Mouse (Mus musculus): ENCODE measurements around the gene Ccnd3. TPM values are rescaled to one million over a fixed set of nuclear protein-coding genes. Genes with fewer than 3 reads are reported as not detected.
"Not testable (repeated sequence)": the region's sequence is repeated elsewhere in the genome, so short reads cannot be mapped to it uniquely, and the experiment has no call there.

Ccnd3 gene
- polyA plus RNA-seq, 1 experiment from 2014 or later, result 394 TPM

DNA sequence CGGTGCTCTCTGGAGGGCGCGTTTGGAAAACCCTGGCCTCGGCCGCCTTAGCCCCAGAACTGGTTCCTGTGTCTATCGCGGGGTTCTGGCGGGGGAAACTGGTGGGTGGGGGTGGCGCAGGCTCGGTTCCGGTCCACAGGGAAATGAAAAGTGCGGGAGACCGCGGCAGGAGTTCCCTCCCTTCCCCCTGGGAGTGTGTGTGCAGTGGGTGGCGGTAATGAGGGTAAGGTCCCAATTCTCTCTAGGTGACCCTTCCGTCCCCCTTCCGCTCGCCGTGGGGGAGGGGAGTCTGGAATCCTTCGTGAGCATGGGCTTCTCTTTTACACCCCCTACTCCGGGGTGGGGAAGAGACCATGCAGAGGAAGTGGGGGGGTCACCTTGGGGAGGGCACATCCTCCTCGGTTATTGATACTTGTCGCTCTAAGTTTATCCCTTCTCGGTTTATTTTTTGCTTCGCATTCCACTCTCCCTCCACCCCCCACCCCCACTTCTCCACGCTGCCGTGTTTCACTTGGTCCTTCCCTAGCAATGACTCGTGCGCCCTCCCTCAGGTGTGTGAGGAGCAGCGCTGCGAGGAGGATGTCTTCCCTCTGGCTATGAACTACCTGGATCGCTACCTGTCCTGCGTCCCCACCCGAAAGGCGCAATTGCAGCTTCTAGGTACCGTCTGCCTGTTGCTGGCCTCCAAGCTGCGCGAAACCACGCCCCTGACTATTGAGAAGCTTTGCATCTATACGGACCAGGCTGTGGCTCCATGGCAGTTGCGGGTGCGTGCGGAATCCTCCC, 89.5 kb downstream of the Ccnd3 start:
- Histone ChIP-seq H3K36me3 (peaks cover 10% of the 10 kb centered on the region), H3K4me3 (replicated peaks) (peak overlapping the region; percentile 94), H3K4me2 (replicated peaks) (peak overlapping the region; percentile 79), H3K27ac (peak overlapping the region; percentile 96), H3K4me1 (replicated peaks) (peaks cover 31% of the 10 kb centered on the region), H3K27me3 (replicated peaks) (no peaks in the 10 kb centered on the region), H3K9ac (peak overlapping the region; percentile 89), H3K9me3 (no peaks in the 10 kb centered on the region)
- ATAC-seq, result peak; percentile 11; the same call in 1 of the 2 replicates
- under 1% methylated on average over 41 of the region's 43 CpGs for WGBS

GRCm38 (mm10) chr17:47594969-47595247, 90.1 kb downstream of the Ccnd3 start:
- Histone ChIP-seq H3K4me2 (replicated peaks) (peak overlapping the region; percentile 79), H3K4me1 (replicated peaks) (peaks cover 31% of the 10 kb centered on the region), H3K9me3 (no peaks in the 10 kb centered on the region), H3K4me3 (replicated peaks) (peak overlapping the region; percentile 94), H3K36me3 (peaks cover 10% of the 10 kb centered on the region), H3K27ac (peak overlapping the region; percentile 96), H3K27me3 (replicated peaks) (no peaks in the 10 kb centered on the region), H3K9ac (peak overlapping the region; percentile 89)
- 0% methylated on average over 9 of the region's 9 CpGs for WGBS
- ATAC-seq, result no peak

DNA sequence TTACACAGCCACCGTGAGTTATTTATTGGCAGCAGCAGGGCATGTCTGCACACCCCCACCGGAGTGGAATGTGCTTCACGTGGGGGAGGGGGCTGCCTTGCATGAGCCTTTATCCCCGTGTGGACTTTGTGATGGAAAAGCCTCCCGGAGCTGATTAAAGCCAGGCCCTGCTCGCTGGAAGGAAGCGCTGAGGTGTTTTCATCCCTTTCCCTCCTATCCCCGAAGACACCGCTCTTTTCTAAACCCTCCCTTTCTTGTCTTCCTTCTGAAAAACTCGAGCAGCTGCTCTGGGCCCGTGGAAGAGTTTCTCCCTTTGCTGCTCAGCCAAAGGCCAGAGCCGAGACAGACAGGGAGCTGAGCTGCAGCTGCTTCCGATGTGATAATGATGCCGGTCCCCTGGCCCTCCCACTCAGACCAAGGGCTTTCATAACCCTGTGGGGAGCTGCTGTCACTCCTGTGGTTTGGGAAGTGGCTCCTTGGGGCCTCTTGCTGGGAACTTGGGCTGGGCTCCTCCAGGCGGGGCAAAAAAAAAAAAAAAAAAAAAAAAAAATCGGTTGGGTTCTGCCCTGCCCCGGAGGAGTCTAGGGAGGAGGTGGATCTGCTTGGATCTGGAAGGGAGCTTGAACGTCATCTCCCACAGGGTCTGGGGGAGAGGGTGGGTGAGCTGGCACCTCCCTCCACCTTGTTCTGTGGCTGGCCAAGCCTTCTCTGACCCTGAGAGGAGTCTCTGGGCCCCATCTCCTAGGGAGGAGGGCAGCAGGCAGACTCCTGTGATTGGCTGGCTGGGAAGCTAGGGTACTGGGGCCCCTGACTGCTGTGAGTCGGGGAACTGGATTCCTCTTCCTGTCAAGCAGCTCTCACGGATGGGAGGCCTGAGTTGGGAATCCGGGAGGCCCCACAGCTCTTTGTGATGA, 90.7 kb downstream of the Ccnd3 start:
- H3K36me3 ChIP-seq, result peaks cover 10% of the 10 kb centered on the region
- H3K27ac ChIP-seq, result peak overlapping the region; percentile 96
- no peaks in the 10 kb centered on the region for H3K27me3 ChIP-seq (replicated peaks)
- ATAC-seq, result peak; percentile 86
- H3K9ac ChIP-seq, result peak overlapping the region; percentile 89
- WGBS, result under 1% methylated on average over 21 of the region's 21 CpGs
- peak overlapping the region; percentile 94 for H3K4me3 ChIP-seq (replicated peaks)
- peak overlapping the region; percentile 79 for H3K4me2 ChIP-seq (replicated peaks)
- H3K4me1 ChIP-seq (replicated peaks), result peaks cover 31% of the 10 kb centered on the region
- H3K9me3 ChIP-seq, result no peaks in the 10 kb centered on the region

GRCm38 (mm10) chr17:47596162-47596838, 91.4 kb downstream of the Ccnd3 start:
- no peak for ATAC-seq
- WGBS, result 20% methylated on average over 6 of the region's 6 CpGs

GRCm38 (mm10) chr17:47596839-47597164, 92.0 kb downstream of the Ccnd3 start:
- H3K4me1 ChIP-seq (replicated peaks), result peaks cover 32% of the 10 kb centered on the region
- H3K4me2 ChIP-seq (replicated peaks), result peak overlapping the region; percentile 79
- peaks cover 20% of the 10 kb centered on the region for H3K36me3 ChIP-seq
- H3K27me3 ChIP-seq (replicated peaks), result no peaks in the 10 kb centered on the region
- ATAC-seq, result no peak
- no peaks in the 10 kb centered on the region for H3K9me3 ChIP-seq
- H3K9ac ChIP-seq, result peak overlapping the region; percentile 89
- 47% methylated on average over 5 of the region's 5 CpGs for WGBS
- peak overlapping the region; percentile 94 for H3K4me3 ChIP-seq (replicated peaks)
- peak overlapping the region; percentile 96 for H3K27ac ChIP-seq

More at GRCm38 (mm10) chr17:47596162-47596838, 91.4 kb downstream of the Ccnd3 start:
- H3K4me2 ChIP-seq (replicated peaks), result peak overlapping the region; percentile 79
- peak overlapping the region; percentile 96 for H3K27ac ChIP-seq
- H3K27me3 ChIP-seq (replicated peaks), result no peaks in the 10 kb centered on the region
- peak overlapping the region; percentile 89 for H3K9ac ChIP-seq
- peaks cover 32% of the 10 kb centered on the region for H3K4me1 ChIP-seq (replicated peaks)
- H3K36me3 ChIP-seq, result peaks cover 15% of the 10 kb centered on the region
- H3K9me3 ChIP-seq, result no peaks in the 10 kb centered on the region
- peak overlapping the region; percentile 94 for H3K4me3 ChIP-seq (replicated peaks)

DNA sequence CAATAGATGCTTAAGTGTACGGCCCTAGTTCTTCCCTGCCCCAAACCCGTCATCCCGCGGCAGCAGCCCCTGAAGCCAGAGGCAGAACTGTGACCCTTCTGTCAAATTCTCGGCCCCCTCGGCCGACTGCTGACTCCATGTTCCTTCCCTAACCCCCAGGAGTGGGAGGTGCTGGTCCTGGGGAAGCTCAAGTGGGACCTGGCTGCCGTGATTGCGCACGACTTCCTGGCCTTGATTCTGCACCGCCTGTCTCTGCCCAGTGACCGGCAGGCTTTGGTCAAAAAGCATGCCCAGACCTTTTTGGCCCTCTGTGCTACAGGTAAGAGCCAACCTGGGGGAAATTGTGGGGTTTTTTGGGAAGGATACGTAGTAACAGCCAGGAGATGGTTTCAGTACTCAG, 92.4 kb downstream of the Ccnd3 start:
- peaks cover 32% of the 10 kb centered on the region for H3K4me1 ChIP-seq (replicated peaks)
- peak overlapping the region; percentile 89; the same call in 1 of the 2 replicates for H3K9ac ChIP-seq
- peak overlapping the region; percentile 94 for H3K4me3 ChIP-seq (replicated peaks)
- H3K27me3 ChIP-seq (replicated peaks), result no peaks in the 10 kb centered on the region
- peaks cover 22% of the 10 kb centered on the region for H3K36me3 ChIP-seq
- H3K9me3 ChIP-seq, result no peaks in the 10 kb centered on the region
- peak overlapping the region; percentile 79 for H3K4me2 ChIP-seq (replicated peaks)
- no peak for ATAC-seq
- H3K27ac ChIP-seq, result peak overlapping the region; percentile 96
- 46% methylated on average over 13 of the region's 13 CpGs for WGBS

DNA sequence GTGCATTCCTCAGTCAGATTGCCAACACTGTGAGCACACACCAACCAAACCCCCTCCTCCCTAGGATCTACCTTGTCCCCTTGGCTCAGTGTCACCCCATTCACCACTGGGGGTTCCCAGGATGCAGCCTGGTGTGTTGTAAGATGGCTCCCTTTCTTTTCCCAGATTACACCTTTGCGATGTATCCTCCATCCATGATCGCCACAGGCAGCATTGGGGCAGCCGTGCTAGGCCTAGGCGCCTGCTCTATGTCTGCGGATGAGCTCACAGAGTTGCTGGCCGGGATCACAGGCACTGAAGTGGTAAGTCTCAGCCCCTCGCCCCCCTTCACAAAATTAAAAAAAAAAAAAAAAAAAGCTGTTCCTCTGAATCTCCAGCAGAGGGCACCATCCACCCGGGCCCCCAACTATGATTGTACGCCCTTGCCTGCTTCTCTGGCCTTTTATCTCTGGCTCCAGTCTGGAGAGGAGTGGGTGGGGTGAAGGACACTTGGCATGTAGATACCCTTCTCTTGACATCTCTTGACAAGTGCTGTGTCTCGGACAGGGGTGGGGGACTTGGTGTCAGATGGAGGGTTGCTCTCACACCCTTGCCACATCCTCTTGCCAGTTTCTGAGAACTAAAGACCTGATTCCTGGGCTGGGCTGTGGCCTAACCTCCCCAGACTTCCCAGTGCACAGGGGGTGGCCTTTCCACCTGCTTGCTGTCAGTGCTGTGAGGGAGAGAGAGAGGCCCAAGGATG, 93.2 kb downstream of the Ccnd3 start:
- WGBS, result 19% methylated on average over 10 of the region's 10 CpGs
- Histone ChIP-seq H3K4me1 (replicated peaks) (peaks cover 27% of the 10 kb centered on the region), H3K9me3 (no peaks in the 10 kb centered on the region), H3K4me2 (replicated peaks) (peak overlapping the region; percentile 79), H3K9ac (peak overlapping the region; percentile 30; the same call in 1 of the 2 replicates), H3K27ac (peak overlapping the region; percentile 96), H3K4me3 (replicated peaks) (peak overlapping the region; percentile 94; the same call in 1 of the 2 replicates), H3K36me3 (peaks cover 27% of the 10 kb centered on the region), H3K27me3 (replicated peaks) (no peaks in the 10 kb centered on the region)
- no peak for ATAC-seq

DNA sequence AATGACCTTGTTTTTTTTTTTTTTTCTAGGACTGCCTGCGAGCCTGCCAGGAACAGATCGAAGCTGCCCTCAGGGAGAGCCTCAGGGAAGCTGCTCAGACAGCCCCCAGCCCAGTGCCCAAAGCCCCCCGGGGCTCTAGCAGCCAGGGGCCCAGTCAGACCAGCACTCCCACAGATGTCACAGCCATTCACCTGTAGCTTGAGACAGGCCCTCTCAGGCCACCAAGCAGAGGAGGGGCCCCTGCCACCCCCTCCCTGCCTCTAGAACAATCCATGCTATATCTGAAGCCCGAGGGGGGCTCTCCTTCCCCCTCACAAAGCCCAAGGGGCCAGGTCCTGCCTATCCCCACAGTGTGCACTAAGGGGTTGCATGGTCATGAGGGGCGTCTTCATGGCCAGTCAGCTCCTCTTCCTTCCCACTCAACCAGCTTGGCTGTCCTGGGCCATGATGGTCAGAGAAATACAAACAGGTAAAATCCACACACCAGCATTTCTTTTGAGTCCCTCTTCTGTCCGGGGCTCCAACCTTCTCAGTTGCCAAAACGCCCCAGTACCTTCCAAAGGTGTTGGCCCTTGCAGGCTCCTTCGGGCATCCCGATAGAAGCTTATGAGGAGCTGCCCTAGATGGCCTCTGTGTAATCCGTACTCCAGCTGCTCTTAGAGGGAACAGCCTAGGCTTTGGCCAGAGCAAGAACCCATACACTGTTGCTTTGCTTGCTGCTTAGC, 93.9 kb downstream of the Ccnd3 start:
- ATAC-seq; H3K9me3 ChIP-seq; H3K4me3 ChIP-seq (replicated peaks); H3K4me2 ChIP-seq (replicated peaks); H3K27me3 ChIP-seq (replicated peaks): not testable (repeated sequence)
- peaks cover 30% of the 10 kb centered on the region for H3K36me3 ChIP-seq
- peaks cover 27% of the 10 kb centered on the region for H3K4me1 ChIP-seq (replicated peaks)
- 0 out of 2 replicates have a peak overlapping the region, but pooled peaks have one; percentile 10 for H3K9ac ChIP-seq
- H3K27ac ChIP-seq, result peak overlapping the region; percentile 96
- WGBS, result 75% methylated on average over 10 of the region's 10 CpGs

GRCm38 (mm10) chr17:47599511-47600297, 94.9 kb downstream of the Ccnd3 start:
- Histone ChIP-seq H3K4me3 (replicated peaks) (no peak overlapping the region), H3K9ac (no peak overlapping the region), H3K27me3 (replicated peaks) (no peaks in the 10 kb centered on the region), H3K9me3 (no peaks in the 10 kb centered on the region), H3K4me1 (replicated peaks) (peaks cover 27% of the 10 kb centered on the region), H3K27ac (peak overlapping the region; percentile 56), H3K4me2 (replicated peaks) (no peak overlapping the region), H3K36me3 (peaks cover 36% of the 10 kb centered on the region)
- no peak for ATAC-seq
- WGBS, result 74% methylated on average over 11 of the region's 11 CpGs

GRCm38 (mm10) chr17:47600601-47601388, 95.9 kb downstream of the Ccnd3 start:
- H3K27me3 ChIP-seq (replicated peaks), result no peaks in the 10 kb centered on the region
- H3K27ac ChIP-seq, result peak overlapping the region; percentile 27
- H3K4me3 ChIP-seq (replicated peaks), result no peak overlapping the region
- 82% methylated on average over 13 of the region's 13 CpGs for WGBS
- H3K9ac ChIP-seq, result no peak overlapping the region
- peaks cover 45% of the 10 kb centered on the region for H3K36me3 ChIP-seq
- ATAC-seq, result no peak
- H3K9me3 ChIP-seq, result no peaks in the 10 kb centered on the region
- peaks cover 27% of the 10 kb centered on the region for H3K4me1 ChIP-seq (replicated peaks)
- no peak overlapping the region for H3K4me2 ChIP-seq (replicated peaks)

Measured in intestine, embryonic 15.5 days (tissue).